Mouse (Mus musculus): ENCODE measurements around the gene Mfap3l.
"Not testable (repeated sequence)": the region's sequence is repeated elsewhere in the genome, so short reads cannot be mapped to it uniquely, and the experiment has no call there.

The Mfap3l gene

DNA sequence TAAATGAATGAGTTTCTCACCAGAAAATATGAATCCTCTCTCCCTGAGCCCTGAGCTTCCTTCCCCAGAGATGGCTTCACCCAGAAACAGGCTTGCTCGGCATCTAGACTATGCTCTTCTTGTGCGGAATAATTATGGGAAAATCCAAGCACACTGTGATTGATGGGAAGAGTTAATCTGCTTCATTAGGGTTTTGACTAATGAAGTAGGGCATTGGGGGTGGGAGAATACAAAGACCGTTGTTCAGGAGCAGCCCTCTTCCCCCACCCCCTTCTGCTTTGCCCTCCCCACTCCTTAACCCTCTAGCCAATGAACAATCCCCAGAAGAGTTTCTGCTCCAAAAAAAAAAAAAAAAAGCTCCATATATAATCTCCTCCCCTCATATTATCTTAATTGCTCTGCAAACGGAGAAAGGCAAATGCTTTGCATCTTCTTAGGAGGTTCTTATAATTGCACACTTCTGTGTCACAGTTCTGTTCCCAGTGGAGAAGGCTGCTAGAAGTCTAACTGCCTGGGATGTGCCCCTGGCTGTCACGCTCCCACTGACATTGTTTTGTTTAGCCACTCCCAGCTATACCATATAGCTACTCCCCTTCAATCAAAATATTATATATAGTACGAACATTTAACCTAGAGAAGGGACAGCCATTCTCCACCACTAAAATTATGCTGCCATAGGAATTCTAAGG, 24.9 kb downstream of the Mfap3l start:
- no peak for DNase-seq (ENCODE audit: low spot score)

- DNase-seq (ENCODE audit: low spot score) = no peak
These were observed 25.5 kb downstream of the Mfap3l start for GRCm38 (mm10) chr8:60658114-60658500.

DNA sequence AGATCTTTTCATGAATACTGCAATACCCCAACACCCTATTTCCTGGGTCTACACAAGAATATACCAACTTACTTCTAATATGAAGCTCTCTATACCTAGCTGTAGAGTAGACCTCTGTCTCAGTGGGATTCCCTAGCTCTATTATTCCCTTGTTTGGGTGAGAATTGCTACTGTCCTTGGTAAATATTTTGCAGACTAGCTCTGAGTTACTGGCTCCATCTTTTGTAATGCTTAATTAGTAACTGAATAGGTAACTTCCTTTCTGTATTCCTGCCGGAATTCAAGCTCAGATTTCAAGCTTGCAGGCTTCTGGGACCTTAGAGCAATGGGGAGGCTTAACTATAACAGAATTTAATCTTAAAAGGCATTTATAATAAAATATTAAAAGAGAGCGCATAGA, 26.1 kb downstream of the Mfap3l start:
- DNase-seq (ENCODE audit: low spot score) = not testable (repeated sequence)

- DNase-seq (ENCODE audit: low spot score) = no peak
These were observed 27.1 kb downstream of the Mfap3l start for GRCm38 (mm10) chr8:60659721-60660120.

GRCm38 (mm10) chr8:60661191-60661590, 28.6 kb downstream of the Mfap3l start:
- peak; percentile 41 for DNase-seq (ENCODE audit: low spot score)

GRCm38 (mm10) chr8:60663552-60663951, 30.9 kb downstream of the Mfap3l start:
- no peak for DNase-seq (ENCODE audit: low spot score)

- DNase-seq (ENCODE audit: low spot score) = no peak
These were observed 33.2 kb downstream of the Mfap3l start for GRCm38 (mm10) chr8:60665821-60666220.

DNA sequence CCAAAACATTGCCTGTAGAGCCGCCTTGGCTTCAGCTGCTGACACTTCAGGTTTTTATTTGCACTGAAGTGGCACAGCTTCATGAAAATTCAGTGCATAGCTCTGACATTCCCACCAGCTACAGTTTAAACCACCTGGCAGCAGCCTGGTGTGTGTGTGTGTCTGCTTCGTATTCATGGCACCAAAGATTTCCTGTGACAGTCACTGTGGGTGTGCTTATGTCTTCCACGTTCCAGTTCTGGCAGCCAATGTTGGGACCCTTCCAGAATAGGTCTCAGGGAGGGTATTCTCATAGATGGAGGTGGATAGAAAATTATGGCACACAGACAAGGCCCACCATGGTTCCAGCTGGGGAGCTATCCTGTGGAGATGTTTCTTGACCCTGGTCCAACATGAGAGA, 34.2 kb downstream of the Mfap3l start:
- no peak for DNase-seq (ENCODE audit: low spot score)

- no peak for DNase-seq (ENCODE audit: low spot score)
These were observed 46.0 kb downstream of the Mfap3l start for GRCm38 (mm10) chr8:60678590-60678989.

DNA sequence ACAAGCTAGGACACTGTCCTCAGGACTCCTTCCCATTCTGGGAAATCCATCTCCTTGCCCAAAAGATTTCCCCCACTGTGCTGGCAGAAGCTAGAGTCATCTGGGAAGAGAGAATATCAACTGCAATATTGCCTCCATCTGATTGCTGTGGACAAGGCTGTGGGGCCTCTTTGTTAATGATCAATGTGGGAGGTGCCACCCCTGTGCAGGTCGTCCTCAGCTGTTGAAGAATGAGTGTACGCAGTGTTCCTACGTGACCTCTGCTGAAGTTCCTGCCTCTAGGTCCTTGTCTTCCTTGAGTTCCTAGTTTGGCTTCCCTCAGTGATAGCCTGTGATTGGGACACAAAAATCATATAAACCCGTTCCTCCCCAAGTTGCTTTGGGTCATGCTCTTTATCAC, 49.2 kb downstream of the Mfap3l start:
- no peak for DNase-seq (ENCODE audit: low spot score)

- DNase-seq (ENCODE audit: low spot score) = no peak
These were observed 49.7 kb downstream of the Mfap3l start for GRCm38 (mm10) chr8:60682340-60682739.

DNA sequence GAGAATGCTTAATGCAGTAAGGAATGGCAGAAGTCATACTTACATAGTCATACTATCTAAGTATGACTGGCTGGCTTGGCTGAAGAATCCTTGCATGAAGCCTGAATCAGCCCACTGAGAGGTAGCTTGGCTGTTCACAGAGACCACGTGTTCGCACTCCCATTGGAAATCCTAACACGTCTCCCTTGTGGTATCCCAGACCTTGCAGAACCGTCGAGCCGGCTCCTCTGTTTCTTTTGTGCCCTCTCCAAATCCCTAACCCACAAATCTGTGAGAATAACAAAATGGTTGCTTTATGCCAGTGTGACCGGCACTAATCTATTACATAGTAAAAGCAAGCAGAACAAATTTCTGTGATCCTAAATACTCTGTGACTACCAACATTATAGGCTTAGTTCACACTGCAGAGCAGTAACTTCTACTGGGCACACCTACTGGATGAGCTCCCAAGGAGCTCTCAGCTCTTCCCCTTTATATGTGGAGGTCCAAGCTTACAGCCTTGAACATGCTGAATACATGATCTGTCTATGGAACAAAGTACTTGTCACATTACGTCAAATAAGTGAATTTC, 79.0 kb downstream of the Mfap3l start:
- no peak for DNase-seq (ENCODE audit: low spot score)

GRCm38 (mm10) chr8:60714724-60715123, 82.1 kb downstream of the Mfap3l start:
- DNase-seq (ENCODE audit: low spot score) = no peak

DNA sequence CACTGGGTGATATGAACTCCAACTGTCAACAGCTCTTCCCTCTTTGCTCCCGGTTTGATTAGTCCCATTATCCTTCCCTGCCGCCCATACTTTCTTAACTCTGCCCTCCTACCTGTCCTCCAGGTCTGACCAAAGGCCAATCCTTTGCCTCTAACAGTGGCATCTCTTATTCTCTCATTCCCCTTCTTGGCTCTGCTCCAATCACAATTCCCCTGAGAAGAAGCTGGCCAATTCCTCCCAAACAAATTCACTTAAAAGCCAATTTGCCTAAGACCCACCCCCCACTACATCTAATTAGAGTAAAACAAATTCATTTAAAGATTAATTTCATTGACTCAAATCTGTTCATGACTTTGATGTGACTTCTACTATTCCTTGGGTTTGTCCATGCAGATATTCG, 86.1 kb downstream of the Mfap3l start:
- no peak for DNase-seq (ENCODE audit: low spot score)
